Mouse (Mus musculus) Patski (cell line): Measurements from ENCODE around the gene Jup. TPM values are rescaled to one million over a fixed set of nuclear protein-coding genes. Genes with fewer than 3 reads are reported as not detected.
"Not testable (repeated sequence)": the region's sequence is repeated elsewhere in the genome, so short reads cannot be mapped to it uniquely, and the experiment has no call there.

Experiments used
- ATAC-seq: fragments of 100-300 bp; one replicate; pipeline ENCODE4 v1.8.0; 2021
- CTCF ChIA-PET: fragments of 350-600 bp; sonication (Branson Sonifier 250); formaldehyde crosslinking; loops from one replicate; lab custom pipeline; 2022; ENCODE audit warnings: inconsistent platforms; lab: Charles Lee
- POLR2A ChIA-PET: fragments of 350-600 bp; sonication (Branson Sonifier 250); formaldehyde crosslinking; loops from one replicate; lab custom pipeline; 2022; ENCODE audit warnings: antibody characterized with exemption, inconsistent platforms; lab: Charles Lee
- DNase-seq: peaks from one replicate; pipeline ENCODE4 v3.0.0-alpha.2; 2011; ENCODE audit warnings: low read depth, low spot score
- H3K27me3 ChIP-seq: fragments of 371-371 bp; one replicate; pipeline ENCODE4 v1.5.1; 2021
- CTCF ChIP-seq: fragments of 100-300 bp; IDR thresholded peaks from one replicate; pipeline ENCODE4 v1.5.1; 2021
- in situ Hi-C: fragments of 300-500 bp; cut with MboI; formaldehyde crosslinking; loops from 3 replicates; pipeline ENCODE4 v1.11.1; 2018; ENCODE audit warnings: low pct_unique_long_range_greater_than_20kb, mixed read lengths
- polyA plus RNA-seq: library from polyadenylated mRNA; unstranded; gene quantifications from one replicate; pipeline ENCODE4 v1.2.3, GENCODE M21; 2021

The Jup gene
- polyA plus RNA-seq, 1 experiment from 2014 or later: 71.6 TPM

DNA sequence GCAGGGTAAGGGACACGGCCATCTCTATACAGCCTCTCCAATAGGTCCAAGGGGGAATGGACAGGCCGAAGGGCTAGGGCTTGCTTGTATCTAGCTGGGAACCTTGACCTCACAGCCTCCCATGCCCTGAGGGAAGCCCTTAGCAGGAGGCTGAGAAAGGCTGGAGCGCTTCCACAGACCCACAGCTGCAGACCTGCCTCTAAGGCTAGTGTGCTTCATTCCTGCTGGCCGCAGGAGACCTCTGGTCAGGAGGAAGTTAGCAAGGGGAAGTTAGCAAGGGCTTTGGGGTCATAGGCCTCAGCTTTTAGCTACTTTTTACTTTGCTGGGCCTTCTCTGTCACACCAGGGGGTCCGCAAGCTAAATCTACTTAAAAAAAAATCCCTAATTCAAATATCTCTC is 19.1 kb downstream of the Jup start:
- no peak for DNase-seq
- ChIA-PET POLR2A (no interaction called here), CTCF (no interaction called here)
- ATAC-seq: no peak
- TF ChIP-seq CTCF: no peak
- no peaks in the 10 kb centered on the region for H3K27me3 ChIP-seq
- in situ Hi-C loops: no loop called here

DNA sequence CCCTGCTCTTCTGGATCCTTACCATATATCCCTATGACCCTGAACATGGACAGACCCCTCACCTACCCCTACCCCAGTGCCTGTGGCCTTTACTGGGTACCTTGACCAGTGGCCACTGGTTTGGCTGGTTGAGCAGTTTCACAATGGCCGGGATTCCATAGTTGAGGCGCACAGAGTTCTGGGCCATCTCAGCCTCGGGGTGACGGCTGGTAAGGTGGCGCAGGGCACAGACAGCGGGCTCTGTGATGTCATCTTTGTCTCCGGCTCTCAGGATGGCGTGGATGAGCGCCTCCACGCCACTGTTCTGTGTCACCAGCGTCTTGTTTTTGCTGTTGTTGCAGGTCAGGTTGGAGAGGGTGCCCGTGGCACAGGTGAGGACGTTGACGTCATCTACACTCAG is 19.6 kb downstream of the Jup start:
- CTCF ChIA-PET: interaction anchor here (1.1 kb wide), 1 partner anchor 16 kb away, joined by 3 read pairs; no protein-coding TSS in a partner anchor

DNA sequence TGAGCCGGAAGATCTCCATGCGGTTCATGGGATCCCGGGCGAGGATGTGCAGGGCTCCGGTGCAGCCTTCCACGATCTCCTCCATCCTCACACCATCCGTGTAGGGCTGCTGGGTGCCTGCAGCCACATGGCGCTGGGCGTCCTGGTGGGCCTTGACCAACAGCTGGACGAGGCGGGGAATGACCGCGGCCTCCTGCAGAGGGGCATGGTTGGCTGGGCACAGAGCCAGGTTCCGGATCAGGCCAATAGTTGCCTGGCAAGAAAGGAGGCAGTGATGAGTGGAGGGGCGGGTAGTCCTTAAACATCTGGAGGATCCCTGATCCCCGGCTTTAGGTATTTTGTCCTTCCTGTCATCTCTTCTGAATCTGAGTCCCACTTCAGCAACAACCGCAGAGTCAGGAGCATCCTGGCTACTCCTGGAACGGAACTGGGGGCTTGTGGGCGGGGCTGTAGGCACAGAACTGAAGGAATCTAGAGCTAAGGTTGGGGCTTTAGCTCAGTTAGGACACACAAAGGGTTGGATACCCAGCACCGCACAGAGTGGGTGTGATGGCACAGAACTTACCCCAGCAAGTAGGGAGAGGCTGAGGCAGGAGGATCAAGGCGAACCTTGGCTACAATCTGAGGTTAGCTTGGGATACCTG is 20.7 kb downstream of the Jup start:
- no peaks in the 10 kb centered on the region for H3K27me3 ChIP-seq
- no peak for TF ChIP-seq CTCF
- DNase-seq (no peak), ATAC-seq (no peak)
- ChIA-PET POLR2A (no interaction called here), CTCF (interaction anchor here (1.1 kb wide), 1 partner anchor 15 kb away, joined by 3 read pairs; no protein-coding TSS in a partner anchor)
- in situ Hi-C loops: no loop called here

More for the DNA sequence above, 19.6 kb downstream of the Jup start:
- no peak for DNase-seq
- in situ Hi-C loops: no loop called here
- POLR2A ChIA-PET: no interaction called here
- H3K27me3 ChIP-seq: no peaks in the 10 kb centered on the region
- no peak for TF ChIP-seq CTCF
- no peak for ATAC-seq

DNA sequence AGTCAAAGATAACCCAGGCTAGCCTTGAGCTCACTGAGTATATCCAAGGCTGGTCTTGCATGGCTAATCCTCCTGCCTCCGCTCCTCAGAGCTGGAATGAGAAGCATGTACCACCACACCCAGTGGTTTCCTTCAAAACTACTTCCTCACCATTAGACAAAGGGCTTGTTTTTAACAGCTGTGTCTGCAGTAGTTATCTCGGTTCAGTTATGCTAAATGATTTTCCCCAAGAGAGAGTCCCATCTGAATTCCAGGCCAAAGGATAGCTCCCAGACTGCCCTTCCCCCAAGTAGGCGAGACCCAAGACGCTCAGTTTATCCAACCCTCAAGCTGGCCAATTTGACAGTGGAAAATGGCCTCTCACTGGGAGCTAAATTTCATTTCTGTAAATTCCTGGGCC is 21.6 kb downstream of the Jup start:
- no peak for TF ChIP-seq CTCF
- ChIA-PET POLR2A (no interaction called here), CTCF (no interaction called here)
- H3K27me3 ChIP-seq: no peaks in the 10 kb centered on the region
- DNase-seq (no peak), ATAC-seq (no peak)
- in situ Hi-C loops: no loop called here

DNA sequence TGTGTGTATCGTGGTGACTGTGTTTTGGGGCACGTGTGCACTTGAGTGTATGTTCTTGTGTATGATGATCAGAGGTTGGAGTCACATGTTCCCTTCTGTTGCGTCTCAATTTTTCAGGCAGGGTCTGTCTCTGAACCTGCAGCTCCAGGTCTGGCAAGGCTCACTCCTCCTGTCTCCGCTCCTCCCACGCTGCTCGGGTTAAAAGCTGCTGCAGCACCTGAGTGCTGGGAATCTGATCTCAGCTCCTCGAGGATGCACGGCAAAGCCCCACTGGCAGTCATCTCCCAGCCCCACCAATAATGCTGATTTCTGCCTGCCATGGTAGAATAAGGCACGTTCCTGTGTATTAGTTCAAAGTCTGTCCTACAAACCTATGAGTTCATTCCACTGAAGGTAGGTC is 22.4 kb downstream of the Jup start:
- ATAC-seq (no peak), DNase-seq (no peak)
- ChIA-PET CTCF (no interaction called here), POLR2A (no interaction called here)
- in situ Hi-C loops: no loop called here
- no peak for TF ChIP-seq CTCF
- no peaks in the 10 kb centered on the region for H3K27me3 ChIP-seq

DNA sequence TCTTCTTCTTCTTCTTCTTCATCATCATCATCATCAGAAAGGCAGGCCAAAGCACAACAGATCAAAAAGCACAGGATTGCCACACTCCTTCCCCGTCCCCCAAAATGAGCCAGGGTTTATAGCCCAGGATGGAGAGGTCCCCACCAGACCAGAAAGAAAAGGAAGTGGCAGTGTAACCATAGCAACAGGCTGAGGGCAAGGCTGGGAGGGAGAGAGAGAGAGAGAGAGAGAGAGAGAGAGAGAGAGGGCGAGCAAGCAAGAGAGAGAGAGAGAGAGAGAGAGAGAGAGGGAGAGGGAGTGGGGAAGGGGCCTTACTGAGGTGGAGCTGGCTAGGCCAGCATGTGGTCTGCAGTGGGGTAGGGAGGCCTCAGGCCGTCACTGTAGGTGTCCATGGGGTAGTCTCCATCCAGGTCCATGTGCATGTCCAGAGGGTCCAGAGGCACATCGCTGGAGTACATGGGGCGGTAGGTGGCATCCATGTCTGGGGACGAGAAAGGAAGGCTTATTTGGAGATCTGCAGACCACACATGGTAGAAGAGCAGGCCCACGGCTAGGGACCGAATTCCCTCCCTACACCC is 25.5 kb downstream of the Jup start:
- in situ Hi-C loops: no loop called here
- ChIA-PET POLR2A (no interaction called here), CTCF (no interaction called here)
- TF ChIP-seq CTCF: no peak
- no peak for ATAC-seq
- no peaks in the 10 kb centered on the region for H3K27me3 ChIP-seq
- no peak for DNase-seq

DNA sequence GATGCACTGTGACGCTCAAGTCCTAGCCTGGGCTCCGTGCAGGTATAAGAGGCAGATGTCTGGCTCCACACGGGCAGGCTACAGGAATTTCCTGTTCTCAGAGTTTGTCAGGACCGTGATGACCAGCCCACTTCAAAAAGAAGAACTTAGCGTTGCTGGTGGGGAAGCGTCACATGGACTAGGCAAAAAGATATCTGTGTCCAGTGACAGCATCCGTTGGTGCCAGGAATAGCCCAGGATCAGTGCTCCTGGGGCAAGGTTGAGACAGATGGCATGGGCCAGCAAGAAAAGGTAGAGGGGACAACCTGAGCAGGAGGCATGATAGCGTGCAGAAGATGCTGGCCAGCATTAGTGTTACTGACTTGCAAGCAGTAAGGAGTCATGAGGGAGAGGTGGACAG is 27.7 kb downstream of the Jup start:
- no peaks in the 10 kb centered on the region for H3K27me3 ChIP-seq
- DNase-seq: no peak
- no peak for ATAC-seq
- ChIA-PET CTCF (interaction anchor here (0.8 kb wide), 1 partner anchor 15 kb away, joined by 4 read pairs; no protein-coding TSS in a partner anchor), POLR2A (no interaction called here)
- in situ Hi-C loops: loop anchor here (10.0 kb wide), 1 partner anchor 185 kb away; no protein-coding TSS in a partner anchor
- TF ChIP-seq CTCF: no peak

DNA sequence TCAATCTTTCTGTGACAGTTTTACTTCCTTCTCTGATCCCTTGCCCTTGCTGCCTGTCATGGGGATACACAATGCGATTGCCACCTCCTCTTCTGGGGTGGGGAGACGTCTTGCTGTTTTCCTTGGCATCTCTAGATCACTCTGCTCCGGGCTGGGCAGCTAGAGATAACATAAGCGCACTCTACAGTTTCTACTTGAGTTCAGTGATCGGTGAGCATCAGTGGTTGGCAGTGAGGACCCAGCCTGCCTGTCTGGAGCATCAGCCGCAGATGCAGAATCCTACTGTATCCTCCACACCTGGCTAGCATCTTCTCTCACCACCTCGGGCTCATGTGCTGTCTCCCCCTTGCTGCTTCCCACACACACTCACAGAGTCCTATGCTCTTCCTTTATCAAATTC is 28.4 kb downstream of the Jup start:
- H3K27me3 ChIP-seq: no peaks in the 10 kb centered on the region

DNA sequence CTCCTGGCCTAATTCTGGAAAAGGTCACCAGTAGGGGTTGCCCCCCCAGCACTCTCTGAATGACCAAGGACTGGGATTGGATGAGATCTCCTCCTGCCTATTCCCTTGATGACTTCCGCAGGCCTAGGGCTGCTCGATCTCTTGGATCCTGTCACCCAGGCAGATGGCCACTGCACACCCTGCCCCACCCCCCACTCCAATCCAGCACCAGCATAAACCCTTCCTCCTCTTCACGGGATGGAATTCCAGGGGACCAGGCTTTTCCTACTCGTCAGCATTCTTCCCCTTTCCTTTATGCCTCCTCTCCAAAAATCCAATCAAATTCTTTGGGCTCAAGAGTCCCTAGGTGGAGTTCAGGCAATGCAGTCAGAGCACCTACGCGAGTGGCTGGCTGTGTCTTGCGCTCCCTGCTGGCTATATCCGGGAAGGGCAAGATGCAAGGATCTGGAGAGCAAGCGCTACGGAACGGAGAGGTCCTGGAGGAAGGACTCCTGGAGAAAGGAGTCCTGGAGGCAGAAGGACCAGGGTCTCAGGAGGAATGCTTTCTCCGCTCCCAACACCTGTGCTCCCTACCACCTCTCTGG is 34.5 kb downstream of the Jup start:
- peak; percentile 82 for TF ChIP-seq CTCF
- ATAC-seq: peak; percentile 51
- peaks cover 5% of the 10 kb centered on the region for H3K27me3 ChIP-seq
- CTCF ChIA-PET: interaction anchor here (1.3 to 2.7 kb wide), 2 partner anchors 32 to 45 kb away, joined by 6 to 14 read pairs; partner anchors contain the start of gene Jup
- DNase-seq: no peak
- POLR2A ChIA-PET: no interaction called here
- in situ Hi-C loops: loop anchor here (5.0 to 10.0 kb wide), 2 partner anchors 44 to 192 kb away; no protein-coding TSS in a partner anchor

More for the DNA sequence above, 28.4 kb downstream of the Jup start:
- ChIA-PET CTCF (interaction anchor here (0.9 kb wide), 1 partner anchor 28 kb away, joined by 3 read pairs; no protein-coding TSS in a partner anchor), POLR2A (interaction anchor here (0.7 to 1.6 kb wide), 2 partner anchors 28 to 198 kb away, joined by 4 read pairs; partner anchors contain the start of gene Jup)
- no peak for TF ChIP-seq CTCF
- in situ Hi-C loops: loop anchor here (10.0 kb wide), 1 partner anchor 186 kb away; no protein-coding TSS in a partner anchor
- DNase-seq (no peak), ATAC-seq (no peak)

DNA sequence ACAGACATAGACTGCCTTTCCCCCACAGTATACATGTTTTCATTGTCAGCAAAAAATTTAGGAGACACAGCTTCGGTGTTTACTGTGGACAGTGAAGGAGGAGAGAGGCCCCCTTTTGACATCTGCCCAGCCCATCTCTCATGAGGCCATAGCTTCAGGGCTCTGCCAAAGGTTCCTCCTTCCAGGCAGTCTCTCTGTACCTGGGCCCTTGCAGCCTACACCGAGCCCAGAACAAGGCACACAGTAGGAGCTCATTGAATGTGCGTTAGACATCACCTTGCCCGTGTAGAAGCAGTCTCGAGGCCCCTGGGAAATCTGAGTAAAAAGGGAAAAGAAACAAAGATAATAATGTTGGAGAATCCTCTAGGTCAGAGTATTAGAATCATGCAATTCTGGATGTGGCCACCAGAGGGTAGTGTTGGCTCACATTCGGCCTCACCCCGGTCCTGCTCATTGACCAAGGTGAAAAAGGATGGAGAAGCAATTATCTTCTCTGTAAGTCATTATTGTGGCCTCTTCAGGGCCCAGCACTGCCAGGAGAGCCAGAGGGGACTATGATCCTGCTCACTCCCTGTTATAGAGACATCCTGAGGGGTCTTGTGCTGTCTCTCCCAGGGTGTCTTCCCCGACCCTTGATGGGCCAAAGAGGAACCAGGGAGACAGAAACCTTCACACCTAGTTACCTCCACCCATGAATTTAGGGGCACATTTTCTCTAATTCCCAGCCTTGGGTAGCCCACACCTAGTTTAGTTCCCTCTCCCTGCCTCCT is 35.2 kb downstream of the Jup start:
- ATAC-seq: no peak

DNA sequence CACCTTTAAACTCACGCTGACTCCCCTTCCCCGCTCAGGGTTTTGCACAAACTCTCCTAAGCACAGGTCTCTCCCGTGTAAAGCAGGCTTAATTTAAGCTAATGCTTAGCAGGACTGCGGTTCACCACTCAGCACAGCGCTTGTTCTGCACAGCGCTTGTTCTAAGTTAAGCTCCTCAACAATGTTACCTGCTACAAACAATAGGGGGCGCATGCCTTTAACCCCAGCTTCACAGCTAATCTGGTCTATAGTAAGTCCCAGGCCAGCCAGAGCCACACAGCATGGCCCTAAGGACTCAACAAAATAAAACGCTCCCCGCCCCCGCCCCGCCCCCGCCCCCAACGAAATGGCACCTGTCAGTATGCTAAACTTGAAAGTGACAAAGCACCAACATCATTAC is 36.5 kb downstream of the Jup start:
- in situ Hi-C loops: loop anchor here (5.0 to 10.0 kb wide), 2 partner anchors 46 to 194 kb away; no protein-coding TSS in a partner anchor
- CTCF ChIA-PET: interaction anchor here (4.2 kb wide), 1 partner anchor 47 kb away, joined by 11 read pairs; no protein-coding TSS in a partner anchor
- H3K27me3 ChIP-seq, DNase-seq, ATAC-seq, POLR2A ChIA-PET: not testable (repeated sequence)

More for the DNA sequence above, 35.2 kb downstream of the Jup start:
- peak; percentile 90 for TF ChIP-seq CTCF
- in situ Hi-C loops: loop anchor here (5.0 to 10.0 kb wide), 2 partner anchors 45 to 192 kb away; no protein-coding TSS in a partner anchor
- POLR2A ChIA-PET: no interaction called here
- CTCF ChIA-PET: interaction anchor here (0.8 to 1.3 kb wide), 2 partner anchors 15 to 45 kb away, joined by 3 to 13 read pairs; no protein-coding TSS in a partner anchor
- DNase-seq: no peak
- peaks cover 5% of the 10 kb centered on the region for H3K27me3 ChIP-seq
